Mouse (Mus musculus) bone marrow, adult 2 months (tissue): ENCODE results near the gene Use1.

ENCODE experiments used
- CTCF ChIP-seq: fragments of 200-500 bp; IDR thresholded peaks from 2 replicates; pipeline ENCODE4 v1.5.1; 2011; ENCODE audit warnings: low read length, control low read depth; ENCODE audit not compliant: control insufficient read depth, insufficient read depth
- POLR2A ChIP-seq: fragments of 200-500 bp; IDR thresholded peaks from 2 replicates; pipeline ENCODE4 v1.6.1; 2011; ENCODE audit warnings: low read depth, mild to moderate bottlenecking, control low read depth, low read length, borderline replicate concordance; ENCODE audit not compliant: control insufficient read depth

GRCm38 (mm10) chr8:71351117-71351516, 15.5 kb upstream of the Use1 start:
- no peak for TF ChIP-seq CTCF
- no peak for TF ChIP-seq POLR2A
